Mouse (Mus musculus) midbrain, postnatal 0 days (tissue): Measurements from ENCODE around the gene Apc2. TPM values are rescaled to one million over a fixed set of nuclear protein-coding genes. Genes with fewer than 3 reads are reported as not detected.

Experiments
- ATAC-seq: fragments of 200-750 bp; cut with Nextera tagmentation; 2 replicates; pipeline ENCODE4 v1.8.0; 2017; ENCODE audit warnings: moderate number of reproducible peaks, mild to moderate bottlenecking, moderate TSS enrichment, moderate library complexity; ENCODE audit not compliant: low FRiP score
- DNase-seq: peaks from one replicate; pipeline ENCODE4 v3.0.0-alpha.2; 2015; ENCODE audit warnings: low spot score
- H3K27ac ChIP-seq: fragments of 300-500 bp; sonication (generic); 2 replicates; pipeline ENCODE4 v1.5.1; 2014; ENCODE audit warnings: low read depth, mild to moderate bottlenecking, low read length, mixed read lengths
- H3K27me3 ChIP-seq: fragments of 300-500 bp; sonication (generic); 2 replicates; pipeline ENCODE4 v1.6.1; 2014; ENCODE audit warnings: low read length, control low read depth, mixed read lengths; ENCODE audit not compliant: insufficient read depth
- H3K36me3 ChIP-seq: fragments of 300-500 bp; sonication (generic); 2 replicates; pipeline ENCODE4 v1.6.1; 2014; ENCODE audit warnings: low read length, control low read depth, mixed read lengths; ENCODE audit not compliant: insufficient read depth
- H3K4me1 ChIP-seq: fragments of 300-500 bp; sonication (generic); 2 replicates; pipeline ENCODE4 v1.6.1; 2014; ENCODE audit warnings: mild to moderate bottlenecking, control low read depth, antibody characterized with exemption, low read length, mixed read lengths; ENCODE audit not compliant: insufficient read depth
- H3K4me2 ChIP-seq: fragments of 300-500 bp; sonication (generic); 2 replicates; pipeline ENCODE4 v1.6.1; 2014; ENCODE audit warnings: low read depth, mild to moderate bottlenecking, low read length, mixed read lengths; ENCODE audit not compliant: poor library complexity, severe bottlenecking
- H3K4me3 ChIP-seq: fragments of 300-500 bp; sonication (generic); 2 replicates; pipeline ENCODE4 v1.5.1; 2014; ENCODE audit warnings: low read depth, mild to moderate bottlenecking, low read length, moderate library complexity
- H3K9ac ChIP-seq: fragments of 300-500 bp; sonication (generic); replicated peaks from 2 replicates; pipeline ENCODE4 v1.6.1; 2014; ENCODE audit warnings: mild to moderate bottlenecking, low read length, moderate library complexity, mixed read lengths; ENCODE audit not compliant: poor library complexity, severe bottlenecking
- H3K9me3 ChIP-seq: fragments of 300-500 bp; sonication (generic); 2 replicates; pipeline ENCODE4 v1.6.1; 2016; ENCODE audit warnings: low read length, control low read depth
- CTCF ChIP-seq: IDR thresholded peaks from 2 replicates; pipeline ENCODE4 v1.5.1; 2016; ENCODE audit warnings: antibody characterized with exemption, mild to moderate bottlenecking
- WGBS: fragments of 180-500 bp; shearing (Covaris S2); extraction: QIAGEN DNeasy Blood & Tissue Kit; methylation state at CpG from one replicate; pipeline ENCODE4 v1.1.7; 2014; 5-methylcytosine and 5-hydroxymethylcytosine counted together
- polyA plus RNA-seq: library from polyadenylated mRNA; unstranded; fragments of >200 nt; fragmentation: Nextera tagmentation; extraction: Ambion mirVana; gene quantifications from 2 replicates; pipeline ENCODE4 v1.2.1, GENCODE M21; 2015
- total RNA-seq: library from RNA; depleted of rRNA; stranded (reverse); fragments of >200 nt; gene quantifications from 2 replicates; pipeline ENCODE4 v1.2.3, GENCODE M21; 2014

Gene Apc2
- total and polyA plus RNA-seq, 2 experiments from 2014 or later = 110 to 370 TPM

DNA sequence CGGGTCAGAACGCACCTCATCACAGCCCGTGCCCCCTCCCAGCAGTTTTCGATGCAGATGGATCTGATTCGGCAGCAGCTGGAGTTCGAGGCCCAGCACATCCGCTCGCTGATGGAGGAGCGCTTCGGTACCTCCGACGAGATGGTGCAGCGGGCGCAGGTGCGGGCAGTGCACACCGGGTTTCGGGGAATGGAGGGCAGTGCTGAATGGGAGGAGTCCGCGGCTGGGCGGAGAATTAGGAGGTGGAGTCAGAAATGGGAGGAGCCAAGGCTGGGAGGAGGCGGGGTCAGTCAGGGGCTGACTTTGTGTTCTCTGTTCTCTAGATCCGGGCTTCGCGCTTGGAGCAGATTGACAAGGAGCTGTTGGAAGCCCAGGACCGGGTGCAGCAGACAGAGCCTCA lies 9.1 kb downstream of the Apc2 start:
- 36% methylated on average over 25 of the region's 25 CpGs for WGBS
- Histone ChIP-seq H3K4me2 (no peak overlapping the region), H3K9ac (peak overlapping the region; percentile 44; the same call in 1 of the 2 replicates), H3K27me3 (no peaks in the 10 kb centered on the region), H3K4me1 (peaks cover 24% of the 10 kb centered on the region), H3K4me3 (no peak overlapping the region), H3K27ac (no peak overlapping the region; the same call in 1 of the 2 replicates), H3K9me3 (no peaks in the 10 kb centered on the region), H3K36me3 (peaks cover 58% of the 10 kb centered on the region)
- ATAC-seq (no peak), DNase-seq (no peak)
- TF ChIP-seq CTCF = no peak

- no peak overlapping the region for H3K4me3 ChIP-seq
- H3K4me1 ChIP-seq = no peaks in the 10 kb centered on the region
- H3K9ac ChIP-seq = no peak overlapping the region
- no peaks in the 10 kb centered on the region for H3K27me3 ChIP-seq
- TF ChIP-seq CTCF = no peak
- no peaks in the 10 kb centered on the region for H3K9me3 ChIP-seq
- WGBS = 88% methylated on average over 16 of the region's 16 CpGs
- H3K4me2 ChIP-seq = no peak overlapping the region
- DNase-seq (no peak), ATAC-seq (0 out of 2 replicates have a peak, but pooled peaks have one; percentile 1)
- peaks cover 87% of the 10 kb centered on the region for H3K36me3 ChIP-seq
- no peak overlapping the region for H3K27ac ChIP-seq
Observed at GRCm38 (mm10) chr10:80311560-80311959, 15.8 kb downstream of the Apc2 start.

DNA sequence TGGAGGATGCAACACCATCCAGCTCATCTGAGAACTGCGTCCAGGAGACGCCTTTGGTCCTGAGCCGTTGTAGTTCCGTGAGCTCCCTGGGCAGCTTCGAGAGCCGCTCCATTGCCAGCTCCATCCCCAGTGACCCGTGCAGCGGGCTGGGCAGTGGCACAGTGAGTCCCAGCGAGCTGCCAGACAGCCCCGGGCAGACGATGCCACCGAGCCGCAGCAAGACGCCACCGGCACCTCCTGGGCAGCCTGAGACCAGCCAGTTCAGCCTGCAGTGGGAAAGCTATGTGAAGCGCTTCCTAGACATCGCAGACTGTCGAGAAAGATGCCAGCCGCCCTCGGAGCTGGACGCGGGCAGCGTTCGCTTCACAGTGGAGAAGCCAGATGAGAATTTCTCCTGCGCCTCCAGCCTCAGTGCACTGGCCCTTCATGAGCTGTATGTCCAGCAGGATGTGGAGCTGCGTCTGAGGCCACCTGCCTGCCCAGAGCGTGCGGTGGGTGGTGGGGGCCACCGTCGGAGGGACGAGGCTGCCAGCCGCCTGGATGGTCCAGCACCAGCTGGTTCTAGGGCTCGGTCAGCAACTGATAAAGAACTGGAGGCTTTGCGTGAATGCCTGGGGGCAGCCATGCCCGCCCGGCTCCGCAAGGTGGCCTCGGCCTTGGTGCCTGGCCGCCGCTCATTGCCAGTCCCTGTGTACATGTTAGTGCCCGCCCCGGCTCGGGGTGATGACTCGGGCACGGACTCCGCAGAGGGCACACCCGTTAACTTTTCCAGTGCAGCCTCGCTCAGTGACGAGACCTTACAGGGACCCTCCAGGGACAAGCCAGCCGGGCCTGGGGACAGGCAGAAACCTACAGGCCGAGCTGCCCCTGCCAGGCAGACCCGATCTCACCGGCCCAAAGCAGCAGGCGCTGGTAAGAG lies 17.1 kb downstream of the Apc2 start:
- no peak overlapping the region for H3K4me3 ChIP-seq
- WGBS = 76% methylated on average over 53 of the region's 54 CpGs
- peaks cover 86% of the 10 kb centered on the region for H3K36me3 ChIP-seq
- H3K9me3 ChIP-seq = no peaks in the 10 kb centered on the region
- no peak for ATAC-seq
- TF ChIP-seq CTCF = no peak
- no peak overlapping the region for H3K27ac ChIP-seq
- no peaks in the 10 kb centered on the region for H3K27me3 ChIP-seq
- no peak for DNase-seq
- H3K9ac ChIP-seq = no peak overlapping the region
- H3K4me1 ChIP-seq = no peaks in the 10 kb centered on the region
- H3K4me2 ChIP-seq = no peak overlapping the region

GRCm38 (mm10) chr10:80313627-80314201 lies 17.9 kb downstream of the Apc2 start:
- H3K9ac ChIP-seq = no peak overlapping the region
- peaks cover 82% of the 10 kb centered on the region for H3K36me3 ChIP-seq
- H3K9me3 ChIP-seq = no peaks in the 10 kb centered on the region
- no peak overlapping the region for H3K4me2 ChIP-seq
- no peaks in the 10 kb centered on the region for H3K27me3 ChIP-seq
- DNase-seq (no peak), ATAC-seq (no peak)
- no peak overlapping the region for H3K4me3 ChIP-seq
- H3K4me1 ChIP-seq = no peaks in the 10 kb centered on the region
- WGBS = 68% methylated on average over 20 of the region's 20 CpGs
- no peak for TF ChIP-seq CTCF
- no peak overlapping the region for H3K27ac ChIP-seq

DNA sequence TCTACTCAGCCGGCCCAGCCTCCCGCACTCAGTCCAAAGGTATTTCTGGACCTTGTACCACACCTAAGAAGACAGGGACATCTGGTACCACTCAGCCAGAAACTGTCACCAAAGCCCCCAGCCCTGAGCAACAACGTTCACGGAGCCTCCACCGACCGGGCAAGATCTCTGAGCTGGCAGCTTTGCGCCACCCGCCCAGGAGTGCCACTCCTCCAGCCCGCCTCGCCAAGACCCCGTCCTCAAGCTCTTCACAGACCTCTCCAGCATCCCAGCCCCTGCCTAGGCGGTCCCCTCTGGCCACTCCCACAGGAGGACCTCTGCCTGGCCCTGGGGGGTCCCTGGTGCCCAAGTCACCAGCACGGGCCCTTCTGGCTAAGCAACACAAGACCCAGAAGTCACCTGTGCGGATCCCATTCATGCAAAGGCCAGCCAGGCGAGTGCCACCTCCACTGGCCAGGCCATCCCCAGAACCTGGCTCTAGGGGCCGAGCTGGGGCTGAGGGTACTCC lies 18.8 kb downstream of the Apc2 start:
- ATAC-seq (no peak), DNase-seq (no peak)
- TF ChIP-seq CTCF = no peak
- no peaks in the 10 kb centered on the region for H3K9me3 ChIP-seq
- WGBS = 63% methylated on average over 16 of the region's 16 CpGs
- peaks cover 74% of the 10 kb centered on the region for H3K36me3 ChIP-seq
- no peak overlapping the region for H3K9ac ChIP-seq
- no peak overlapping the region for H3K4me3 ChIP-seq
- 0 out of 2 replicates have a peak overlapping the region, but pooled peaks have one; percentile 18 for H3K27ac ChIP-seq
- H3K4me1 ChIP-seq = peaks cover under 1% of the 10 kb centered on the region
- no peak overlapping the region for H3K4me2 ChIP-seq
- H3K27me3 ChIP-seq = no peaks in the 10 kb centered on the region

DNA sequence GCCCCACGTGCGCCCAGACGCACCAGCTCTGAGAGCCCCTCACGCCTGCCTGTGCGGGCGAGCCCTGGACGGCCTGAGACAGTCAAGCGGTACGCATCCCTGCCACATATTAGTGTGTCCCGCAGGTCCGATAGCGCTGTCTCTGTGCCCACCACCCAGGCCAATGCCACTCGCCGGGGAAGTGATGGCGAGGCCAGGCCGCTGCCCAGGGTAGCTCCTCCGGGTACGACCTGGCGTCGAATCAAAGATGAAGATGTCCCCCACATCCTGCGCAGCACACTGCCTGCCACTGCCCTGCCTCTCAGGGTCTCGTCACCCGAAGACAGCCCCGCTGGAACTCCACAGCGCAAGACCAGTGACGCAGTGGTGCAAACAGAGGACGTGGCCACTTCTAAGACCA lies 19.5 kb downstream of the Apc2 start:
- no peak overlapping the region for H3K9ac ChIP-seq
- no peak overlapping the region for H3K4me3 ChIP-seq
- DNase-seq (no peak), ATAC-seq (no peak)
- H3K27ac ChIP-seq = no peak overlapping the region
- WGBS = 56% methylated on average over 27 of the region's 27 CpGs
- H3K27me3 ChIP-seq = no peaks in the 10 kb centered on the region
- no peaks in the 10 kb centered on the region for H3K9me3 ChIP-seq
- H3K4me1 ChIP-seq = peaks cover 3% of the 10 kb centered on the region
- no peak for TF ChIP-seq CTCF
- peaks cover 72% of the 10 kb centered on the region for H3K36me3 ChIP-seq
- no peak overlapping the region for H3K4me2 ChIP-seq
